Mouse (Mus musculus) layer of hippocampus, adult 11-12 months (tissue): Measurements from ENCODE around the gene Aif1.

Experiments
- DNase-seq: peaks from one replicate; pipeline ENCODE4 v3.0.0; 2022; ENCODE audit warnings: low spot score

Aif1 gene

GRCm38 (mm10) chr17:35175968-35176367, at the start of gene Aif1:
TSS of gene Aif1 (minus strand) at chr17:35176068.
- no peak for DNase-seq

GRCm38 (mm10) chr17:35225456-35225855, 49.6 kb upstream of the Aif1 start:
- no peak for DNase-seq

- no peak for DNase-seq
Measured at GRCm38 (mm10) chr17:35224641-35225040, 48.8 kb upstream of the Aif1 start.

- DNase-seq: no peak
Measured at GRCm38 (mm10) chr17:35222299-35222698, 46.4 kb upstream of the Aif1 start.

- no peak for DNase-seq
Measured at GRCm38 (mm10) chr17:35220156-35220952, 44.5 kb upstream of the Aif1 start, which contains the start of gene Gm16181. TSS of gene Gm16181 (plus strand) at chr17:35220834.

GRCm38 (mm10) chr17:35219601-35220041, 43.8 kb upstream of the Aif1 start:
- peak; percentile 36 for DNase-seq

- no peak for DNase-seq
Measured at GRCm38 (mm10) chr17:35218516-35219193, 42.8 kb upstream of the Aif1 start.

- no peak for DNase-seq
Measured at GRCm38 (mm10) chr17:35213071-35213470, 37.2 kb upstream of the Aif1 start.

- DNase-seq: no peak
Measured at GRCm38 (mm10) chr17:35210593-35210992, 34.7 kb upstream of the Aif1 start.

GRCm38 (mm10) chr17:35209785-35210535, 34.1 kb upstream of the Aif1 start:
- DNase-seq: no peak

- DNase-seq: no peak
Measured at GRCm38 (mm10) chr17:35205380-35205769, 29.5 kb upstream of the Aif1 start.

- no peak for DNase-seq
Measured at GRCm38 (mm10) chr17:35204494-35205379, 28.9 kb upstream of the Aif1 start, which contains the start of gene Lta. TSS of gene Lta (minus strand) at chr17:35205351.

- no peak for DNase-seq
Measured at GRCm38 (mm10) chr17:35202442-35202841, 26.6 kb upstream of the Aif1 start.

- peak; percentile 35 for DNase-seq
Measured at GRCm38 (mm10) chr17:35201787-35202186, 25.9 kb upstream of the Aif1 start, which contains the start of gene Tnf. TSS of gene Tnf (minus strand) at chr17:35202007.

- DNase-seq: no peak
Measured at GRCm38 (mm10) chr17:35201128-35201527, 25.3 kb upstream of the Aif1 start.

GRCm38 (mm10) chr17:35200398-35200797, 24.5 kb upstream of the Aif1 start:
- no peak for DNase-seq

GRCm38 (mm10) chr17:35198946-35199345, 23.1 kb upstream of the Aif1 start:
- DNase-seq: no peak

- no peak for DNase-seq
Measured at GRCm38 (mm10) chr17:35198029-35198428, 22.2 kb upstream of the Aif1 start.

GRCm38 (mm10) chr17:35197126-35197525, 21.3 kb upstream of the Aif1 start:
- no peak for DNase-seq

GRCm38 (mm10) chr17:35196321-35196641, 20.4 kb upstream of the Aif1 start:
- DNase-seq: no peak

GRCm38 (mm10) chr17:35195631-35196320, 19.9 kb upstream of the Aif1 start:
- DNase-seq: peak; percentile 80
